Mouse (Mus musculus): Measurements from ENCODE around the gene Asah2. TPM values are rescaled to one million over a fixed set of nuclear protein-coding genes. Genes with fewer than 3 reads are reported as not detected.

Asah2 gene
- polyA plus RNA-seq, 1 experiment from 2014 or later = 0.59 TPM

DNA sequence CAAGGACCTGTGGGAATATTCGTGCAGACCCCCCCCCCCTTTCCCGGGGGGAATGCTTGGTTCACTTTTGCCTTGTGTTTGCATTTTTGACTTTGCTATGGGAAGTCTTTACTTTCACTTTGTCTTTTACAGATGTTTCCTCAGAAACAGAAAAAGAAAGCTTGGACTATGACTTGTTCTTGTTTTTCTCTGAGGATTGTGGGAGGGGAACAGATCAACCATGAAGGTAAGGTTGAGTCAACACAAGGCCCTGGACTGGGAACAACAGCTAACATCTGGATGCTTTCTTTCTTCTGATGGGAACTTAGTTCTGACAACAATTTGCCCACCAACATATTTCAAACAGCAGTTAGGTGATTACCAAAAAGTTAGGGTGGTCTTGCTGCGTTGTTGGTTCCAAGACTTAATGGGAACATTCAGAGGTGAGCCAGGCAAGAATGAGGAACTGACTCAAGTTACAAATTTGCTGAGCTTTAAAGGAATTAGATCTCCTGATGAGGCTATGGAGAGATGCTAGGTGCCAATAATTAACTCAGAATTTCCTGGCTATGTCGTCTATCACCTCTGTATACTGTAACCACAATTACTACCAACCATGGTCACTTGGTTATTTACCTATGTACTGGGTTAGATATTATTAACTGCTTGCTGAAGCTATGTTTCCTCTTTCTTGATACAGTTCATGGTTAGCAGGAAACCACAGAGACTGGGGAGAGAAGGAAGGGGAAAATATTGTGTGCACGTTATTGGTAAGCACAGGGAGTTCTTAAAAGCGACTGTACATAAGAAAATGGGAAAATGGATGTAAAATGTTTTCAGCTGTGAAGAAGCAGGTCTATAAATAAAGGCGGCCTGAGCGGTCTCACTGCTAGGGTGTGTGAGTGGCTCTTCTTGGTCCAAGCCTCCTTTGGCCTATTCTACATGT lies 4.1 kb upstream of the Asah2 start:
- H3K27ac ChIP-seq (ENCODE audit: low read depth, low read length) = no peak overlapping the region
- no peaks in the 10 kb centered on the region for H3K36me3 ChIP-seq (ENCODE audit: control insufficient read depth, insufficient read depth, low read length)
- no peak overlapping the region for H3K4me3 ChIP-seq (ENCODE audit: low read depth, low read length)
- no peaks in the 10 kb centered on the region for H3K27me3 ChIP-seq (ENCODE audit: control insufficient read depth, insufficient read depth, low read length)
- no peak overlapping the region for H3K4me2 ChIP-seq (replicated peaks; ENCODE audit: low read depth, low read length)
- WGBS = 90% methylated on average over 8 of the region's 8 CpGs
- DNase-seq (ENCODE audit: low spot score) = no peak
- no peaks in the 10 kb centered on the region for H3K4me1 ChIP-seq (replicated peaks; ENCODE audit: control insufficient read depth, insufficient read depth, low read length)
- H3K9me3 ChIP-seq (ENCODE audit: control insufficient read depth, low read length) = no peaks in the 10 kb centered on the region
- H3K9ac ChIP-seq (ENCODE audit: low read depth, low read length) = no peak overlapping the region
- no peak for ATAC-seq (ENCODE audit: low FRiP score)

GRCm38 (mm10) chr19:32106750-32107149 lies 1.3 kb downstream of the Asah2 start:
- Histone ChIP-seq H3K9me3 (ENCODE audit: control insufficient read depth, low read length) (no peaks in the 10 kb centered on the region), H3K4me3 (ENCODE audit: low read depth, low read length) (no peak overlapping the region), H3K9ac (ENCODE audit: low read depth, low read length) (no peak overlapping the region), H3K4me2 (replicated peaks; ENCODE audit: low read depth, low read length) (no peak overlapping the region), H3K4me1 (replicated peaks; ENCODE audit: control insufficient read depth, insufficient read depth, low read length) (no peaks in the 10 kb centered on the region), H3K27me3 (ENCODE audit: control insufficient read depth, insufficient read depth, low read length) (no peaks in the 10 kb centered on the region), H3K27ac (ENCODE audit: low read depth, low read length) (no peak overlapping the region), H3K36me3 (ENCODE audit: control insufficient read depth, insufficient read depth, low read length) (no peaks in the 10 kb centered on the region)
- WGBS = 94% methylated on average over 2 of the region's 2 CpGs
- no peak for DNase-seq (ENCODE audit: low spot score)
- ATAC-seq (ENCODE audit: low FRiP score) = no peak

DNA sequence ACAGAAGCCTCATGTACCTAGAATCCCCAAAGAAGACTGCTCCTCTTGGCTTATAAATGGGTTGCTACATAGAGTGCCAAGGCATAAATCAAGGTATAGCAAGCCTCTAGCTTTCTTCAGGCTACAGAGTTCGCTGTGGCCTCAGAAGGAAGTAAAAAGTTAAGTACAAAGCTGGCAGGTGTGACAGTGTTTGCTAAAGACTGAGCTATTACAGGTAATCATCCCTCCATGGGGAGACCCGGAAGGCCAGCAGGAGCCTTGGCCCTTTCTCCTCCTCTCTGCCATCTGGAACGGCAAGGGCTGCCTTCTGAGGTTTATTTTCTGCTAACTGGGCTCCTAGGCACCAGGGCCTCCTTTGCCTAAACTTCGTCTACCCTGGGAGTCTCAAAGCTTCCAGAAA lies 3.8 kb downstream of the Asah2 start:
- no peak overlapping the region for H3K4me3 ChIP-seq (ENCODE audit: low read depth, low read length)
- WGBS = 67% methylated on average over 4 of the region's 4 CpGs
- no peaks in the 10 kb centered on the region for H3K4me1 ChIP-seq (replicated peaks; ENCODE audit: control insufficient read depth, insufficient read depth, low read length)
- H3K4me2 ChIP-seq (replicated peaks; ENCODE audit: low read depth, low read length) = no peak overlapping the region
- no peak overlapping the region for H3K27ac ChIP-seq (ENCODE audit: low read depth, low read length)
- H3K9ac ChIP-seq (ENCODE audit: low read depth, low read length) = no peak overlapping the region
- DNase-seq (ENCODE audit: low spot score) = no peak
- H3K9me3 ChIP-seq (ENCODE audit: control insufficient read depth, low read length) = no peaks in the 10 kb centered on the region
- ATAC-seq (ENCODE audit: low FRiP score) = no peak
- no peaks in the 10 kb centered on the region for H3K27me3 ChIP-seq (ENCODE audit: control insufficient read depth, insufficient read depth, low read length)
- H3K36me3 ChIP-seq (ENCODE audit: control insufficient read depth, insufficient read depth, low read length) = no peaks in the 10 kb centered on the region

GRCm38 (mm10) chr19:32102976-32103300 lies 5.1 kb downstream of the Asah2 start:
- DNase-seq (ENCODE audit: low spot score) = peak; percentile 57
- 3% methylated on average over 9 of the region's 9 CpGs for WGBS

GRCm38 (mm10) chr19:32102294-32102975 lies 5.6 kb downstream of the Asah2 start:
- Histone ChIP-seq H3K4me2 (replicated peaks; ENCODE audit: low read depth, low read length) (peak overlapping the region; percentile 40), H3K4me3 (ENCODE audit: low read depth, low read length) (peak overlapping the region; percentile 23), H3K27me3 (ENCODE audit: control insufficient read depth, insufficient read depth, low read length) (no peaks in the 10 kb centered on the region)

More at GRCm38 (mm10) chr19:32102976-32103300, 5.1 kb downstream of the Asah2 start:
- H3K27me3 ChIP-seq (ENCODE audit: control insufficient read depth, insufficient read depth, low read length) = no peaks in the 10 kb centered on the region
- peak overlapping the region; percentile 53 for H3K9ac ChIP-seq (ENCODE audit: low read depth, low read length)
- H3K9me3 ChIP-seq (ENCODE audit: control insufficient read depth, low read length) = no peaks in the 10 kb centered on the region
- H3K4me1 ChIP-seq (replicated peaks; ENCODE audit: control insufficient read depth, insufficient read depth, low read length) = no peaks in the 10 kb centered on the region
- peak overlapping the region; percentile 23 for H3K4me3 ChIP-seq (ENCODE audit: low read depth, low read length)
- ATAC-seq (ENCODE audit: low FRiP score) = peak; percentile 53
- no peaks in the 10 kb centered on the region for H3K36me3 ChIP-seq (ENCODE audit: control insufficient read depth, insufficient read depth, low read length)
- no peak overlapping the region for H3K27ac ChIP-seq (ENCODE audit: low read depth, low read length)
- H3K4me2 ChIP-seq (replicated peaks; ENCODE audit: low read depth, low read length) = peak overlapping the region; percentile 40

DNA sequence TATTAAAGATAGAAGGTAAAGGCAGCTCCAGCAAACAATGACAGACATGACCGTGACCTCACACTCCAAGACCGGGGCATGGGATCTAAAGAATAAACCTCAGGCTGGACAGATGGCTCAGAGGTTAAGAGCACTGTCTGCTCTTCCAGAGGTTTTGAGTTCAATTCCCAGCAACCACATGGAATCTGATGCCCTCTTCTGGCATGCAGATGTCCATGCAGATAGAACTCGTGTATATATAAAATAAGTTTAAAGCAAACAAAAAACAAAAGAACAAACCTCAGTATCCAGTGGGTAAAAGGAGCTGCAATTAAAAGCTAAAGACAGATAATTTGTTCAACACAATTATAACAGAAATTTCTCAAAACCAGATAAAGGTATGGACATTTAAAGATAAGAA lies 9.4 kb downstream of the Asah2 start:
- Histone ChIP-seq H3K4me2 (replicated peaks; ENCODE audit: low read depth, low read length) (no peak overlapping the region), H3K9me3 (ENCODE audit: control insufficient read depth, low read length) (no peaks in the 10 kb centered on the region), H3K9ac (ENCODE audit: low read depth, low read length) (no peak overlapping the region), H3K36me3 (ENCODE audit: control insufficient read depth, insufficient read depth, low read length) (no peaks in the 10 kb centered on the region), H3K27ac (ENCODE audit: low read depth, low read length) (no peak overlapping the region), H3K27me3 (ENCODE audit: control insufficient read depth, insufficient read depth, low read length) (no peaks in the 10 kb centered on the region), H3K4me1 (replicated peaks; ENCODE audit: control insufficient read depth, insufficient read depth, low read length) (no peaks in the 10 kb centered on the region), H3K4me3 (ENCODE audit: low read depth, low read length) (no peak overlapping the region)
- ATAC-seq (ENCODE audit: low FRiP score) = no peak
- WGBS = 79% methylated on average over 3 of the region's 3 CpGs
- no peak for DNase-seq (ENCODE audit: low spot score)

More at GRCm38 (mm10) chr19:32102294-32102975, 5.6 kb downstream of the Asah2 start:
- H3K36me3 ChIP-seq (ENCODE audit: control insufficient read depth, insufficient read depth, low read length) = no peaks in the 10 kb centered on the region
- no peak; the same call in 1 of the 2 replicates for ATAC-seq (ENCODE audit: low FRiP score)
- WGBS = 23% methylated on average over 18 of the region's 18 CpGs
- peak overlapping the region; percentile 53 for H3K9ac ChIP-seq (ENCODE audit: low read depth, low read length)
- DNase-seq (ENCODE audit: low spot score) = peak; percentile 31
- H3K27ac ChIP-seq (ENCODE audit: low read depth, low read length) = no peak overlapping the region
- H3K4me1 ChIP-seq (replicated peaks; ENCODE audit: control insufficient read depth, insufficient read depth, low read length) = no peaks in the 10 kb centered on the region
- H3K9me3 ChIP-seq (ENCODE audit: control insufficient read depth, low read length) = no peaks in the 10 kb centered on the region

- no peaks in the 10 kb centered on the region for H3K27me3 ChIP-seq (ENCODE audit: control insufficient read depth, insufficient read depth, low read length)
- DNase-seq (ENCODE audit: low spot score) (no peak), ATAC-seq (ENCODE audit: low FRiP score) (no peak)
- no peak overlapping the region for H3K4me2 ChIP-seq (replicated peaks; ENCODE audit: low read depth, low read length)
- H3K27ac ChIP-seq (ENCODE audit: low read depth, low read length) = no peak overlapping the region
- H3K4me1 ChIP-seq (replicated peaks; ENCODE audit: control insufficient read depth, insufficient read depth, low read length) = no peaks in the 10 kb centered on the region
- no peaks in the 10 kb centered on the region for H3K9me3 ChIP-seq (ENCODE audit: control insufficient read depth, low read length)
- H3K4me3 ChIP-seq (ENCODE audit: low read depth, low read length) = no peak overlapping the region
- WGBS = 90% methylated on average over 4 of the region's 4 CpGs
- H3K9ac ChIP-seq (ENCODE audit: low read depth, low read length) = no peak overlapping the region
- H3K36me3 ChIP-seq (ENCODE audit: control insufficient read depth, insufficient read depth, low read length) = no peaks in the 10 kb centered on the region
These were observed 15.7 kb downstream of the Asah2 start for GRCm38 (mm10) chr19:32092358-32092757.

- H3K27ac ChIP-seq (ENCODE audit: low read depth, low read length) = no peak overlapping the region
- no peak overlapping the region for H3K4me3 ChIP-seq (ENCODE audit: low read depth, low read length)
- ATAC-seq (ENCODE audit: low FRiP score) (no peak), DNase-seq (ENCODE audit: low spot score) (no peak)
- 88% methylated on average over 4 of the region's 4 CpGs for whole genome bisulfite sequencing
- H3K4me1 ChIP-seq (replicated peaks; ENCODE audit: control insufficient read depth, insufficient read depth, low read length) = no peaks in the 10 kb centered on the region
- H3K27me3 ChIP-seq (ENCODE audit: control insufficient read depth, insufficient read depth, low read length) = no peaks in the 10 kb centered on the region
- no peak overlapping the region for H3K4me2 ChIP-seq (replicated peaks; ENCODE audit: low read depth, low read length)
- H3K9ac ChIP-seq (ENCODE audit: low read depth, low read length) = no peak overlapping the region
- H3K36me3 ChIP-seq (ENCODE audit: control insufficient read depth, insufficient read depth, low read length) = no peaks in the 10 kb centered on the region
- no peaks in the 10 kb centered on the region for H3K9me3 ChIP-seq (ENCODE audit: control insufficient read depth, low read length)
These were observed 17.2 kb downstream of the Asah2 start for GRCm38 (mm10) chr19:32090804-32091203.
